Mouse (Mus musculus): ENCODE results near the gene Atg7.

DNA sequence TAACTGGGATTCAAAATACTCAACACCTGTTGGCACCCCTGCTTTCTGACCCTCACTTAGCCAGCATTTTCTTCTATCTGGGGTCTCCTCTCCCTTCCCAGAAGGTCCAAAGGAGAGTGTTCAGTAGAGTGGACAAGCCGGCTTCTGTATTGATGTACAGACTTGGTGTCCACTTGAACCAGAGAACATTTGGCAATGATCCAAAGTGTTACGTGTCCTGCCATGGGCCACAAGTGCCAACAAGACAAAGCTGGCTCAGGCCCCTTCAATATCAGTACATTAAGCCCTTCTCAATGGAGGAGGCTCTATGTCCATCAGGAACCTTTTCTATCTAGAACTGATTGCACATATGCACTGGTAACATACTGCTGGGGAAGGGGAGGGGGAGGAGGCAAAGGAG lies 253.4 kb downstream of the Atg7 start:
- TF ChIP-seq CTCF (IDR thresholded peaks at IDR 0.05; ENCODE audit: low read depth) (no peak), EP300 (optimal IDR thresholded peaks at IDR 0.05) (no peak)

Data from stomach, postnatal 0 days (tissue).